Mouse (Mus musculus) CH12.LX (cell line): ENCODE data around the gene Srebf2. TPM values are rescaled to one million over a fixed set of nuclear protein-coding genes. Genes with fewer than 3 reads are reported as not detected.

ENCODE experiments used
- DNase-seq: peaks from one replicate; pipeline ENCODE4 v3.0.0-alpha.2; 2013; ENCODE audit errors: extremely low read depth
- H3K27ac ChIP-seq: 2 replicates; pipeline ENCODE4 v1.5.1; 2012; ENCODE audit warnings: low read depth, mild to moderate bottlenecking, control low read depth, moderate library complexity; ENCODE audit not compliant: insufficient read depth
- H3K27me3 ChIP-seq: replicated peaks from 2 replicates; pipeline ENCODE3; 2012; ENCODE audit warnings: inconsistent platforms
- H3K36me3 ChIP-seq, 2 experiments: replicated peaks in 1 of 2; 2 replicates each; pipeline versions ENCODE3 to v1.6.1; 2012; ENCODE audit warnings: inconsistent platforms in 1 of 2, low read length in 1 of 2, mild to moderate bottlenecking in 1 of 2, mixed read lengths in 1 of 2, moderate library complexity in 1 of 2; ENCODE audit not compliant: control insufficient read depth in 1 of 2, insufficient read depth in 1 of 2
- H3K4me1 ChIP-seq, 2 experiments: 2 replicates each; pipeline ENCODE4 v1.6.1; 2012; ENCODE audit warnings: inconsistent platforms in 1 of 2, moderate library complexity in 1 of 2; ENCODE audit not compliant: insufficient read depth in 2 of 2, control insufficient read depth in 1 of 2
- H3K4me2 ChIP-seq: 2 replicates; pipeline ENCODE4 v1.6.1; 2012; ENCODE audit warnings: low read depth, mild to moderate bottlenecking, control low read depth; ENCODE audit not compliant: poor library complexity, insufficient read depth, severe bottlenecking
- H3K4me3 ChIP-seq, 3 experiments: fragments of 150-350 bp in 1 of 3; sonication (generic) in 1 of 3; replicated peaks in 1 of 3; 2 replicates each; pipeline versions ENCODE3 to v1.5.1; 2011 to 2012; ENCODE audit warnings: low read depth in 2 of 3, low read length in 2 of 3, mild to moderate bottlenecking in 2 of 3, moderate library complexity in 2 of 3, control low read depth in 1 of 3, improper control_type of control experiment in 1 of 3, inconsistent platforms in 1 of 3, mixed read lengths in 1 of 3; ENCODE audit not compliant: poor library complexity in 1 of 3
- H3K79me2 ChIP-seq: replicated peaks from 2 replicates; pipeline ENCODE4 v1.6.1; 2012; ENCODE audit warnings: mild to moderate bottlenecking, moderate library complexity; ENCODE audit not compliant: control insufficient read depth, poor library complexity, insufficient read depth, severe bottlenecking; ENCODE audit errors: extremely low read depth
- H3K9ac ChIP-seq: 2 replicates; pipeline ENCODE4 v1.6.1; 2012; ENCODE audit warnings: low read depth, mild to moderate bottlenecking, control low read depth, moderate library complexity; ENCODE audit not compliant: insufficient read depth
- H3K9me3 ChIP-seq: replicated peaks from 2 replicates; pipeline ENCODE3; 2012; ENCODE audit warnings: low read length, inconsistent platforms, mixed read lengths
- CHD2 ChIP-seq: IDR thresholded peaks from 2 replicates; pipeline ENCODE4 v1.6.1; 2011; ENCODE audit warnings: low read length, improper control_type of control experiment
- CTCF ChIP-seq, 2 experiments: IDR thresholded peaks in 1 of 2; conservative IDR thresholded peaks in 1 of 2; 2 replicates each; pipeline ENCODE4 v1.5.1; 2011 to 2012; ENCODE audit warnings: low read depth in 2 of 2, low read length in 2 of 2, improper control_type of control experiment in 1 of 2, inconsistent platforms in 1 of 2, mild to moderate bottlenecking in 1 of 2, moderate library complexity in 1 of 2
- ELF1 ChIP-seq: IDR thresholded peaks from 2 replicates; pipeline ENCODE4 v1.6.1; 2014; ENCODE audit warnings: low read depth, mild to moderate bottlenecking, inconsistent platforms, low read length, improper control_type of control experiment
- EP300 ChIP-seq: IDR thresholded peaks from 2 replicates; pipeline ENCODE4 v1.6.1; 2011; ENCODE audit warnings: low read length, improper control_type of control experiment
- GABPA ChIP-seq: IDR thresholded peaks from 2 replicates; pipeline ENCODE4 v1.6.1; 2012; ENCODE audit warnings: low read depth, low read length, improper control_type of control experiment, inconsistent platforms; ENCODE audit not compliant: insufficient replicate concordance
- IRF4 ChIP-seq: IDR thresholded peaks from 2 replicates; pipeline ENCODE4 v1.6.1; 2014; ENCODE audit warnings: low read depth, mild to moderate bottlenecking, inconsistent platforms, low read length, improper control_type of control experiment
- MAFK ChIP-seq: IDR thresholded peaks from 2 replicates; pipeline ENCODE4 v1.6.1; 2011; ENCODE audit warnings: low read length, improper control_type of control experiment; ENCODE audit not compliant: insufficient replicate concordance
- POLR2AphosphoS2 ChIP-seq: IDR thresholded peaks from 2 replicates; pipeline ENCODE4 v1.6.1; 2011; ENCODE audit warnings: low read depth, low read length, improper control_type of control experiment
- SMC3 ChIP-seq: IDR thresholded peaks from 2 replicates; pipeline ENCODE4 v1.6.1; 2011; ENCODE audit warnings: low read depth, low read length, improper control_type of control experiment
- TBP ChIP-seq: conservative IDR thresholded peaks from 2 replicates; pipeline ENCODE4 v1.6.1; 2011; ENCODE audit warnings: low read depth, low read length, improper control_type of control experiment
- USF2 ChIP-seq: conservative IDR thresholded peaks from 2 replicates; pipeline ENCODE4 v1.6.1; 2011; ENCODE audit warnings: low read depth, low read length, improper control_type of control experiment
- ZC3H11A ChIP-seq: IDR thresholded peaks from 2 replicates; pipeline ENCODE4 v1.6.1; 2012; ENCODE audit warnings: low read depth, mild to moderate bottlenecking, inconsistent platforms, low read length, improper control_type of control experiment
- dilution Hi-C: fragments of 300-500 bp; cut with MboI; formaldehyde crosslinking; loops from 2 replicates; pipeline ENCODE4 v1.14.3; 2020; ENCODE audit warnings: low sequenced_read_pairs; ENCODE audit not compliant: extremely low pct_unique_long_range_greater_than_20kb, extremely low pct_ligation_motif_present
- in situ Hi-C: fragments of 300-500 bp; cut with MboI; formaldehyde crosslinking; loops from 3 replicates; pipeline ENCODE4 v1.14.3; 2019; ENCODE audit warnings: low sequenced_read_pairs, low pct_ligation_motif_present, low pct_unique_long_range_greater_than_20kb, mixed read lengths
- polyA plus RNA-seq: library from polyadenylated mRNA; unstranded; fragments of >175 nt; gene quantifications from 2 replicates; pipeline ENCODE4 v1.2.1, GENCODE M21; 2012; ENCODE audit warnings: low read depth; ENCODE audit not compliant: insufficient read length
- total RNA-seq, 2 experiments: library from RNA; depleted of rRNA; stranded (reverse); fragments of 300-350 nt in 1 of 2; fragments of >200 nt in 1 of 2; gene quantifications; 2 replicates each; pipeline ENCODE4 v1.2.3; 2012 to 2014

Gene Srebf2
- total and polyA plus RNA-seq, 3 experiments = 94.3 to 253 (median 159) TPM

DNA sequence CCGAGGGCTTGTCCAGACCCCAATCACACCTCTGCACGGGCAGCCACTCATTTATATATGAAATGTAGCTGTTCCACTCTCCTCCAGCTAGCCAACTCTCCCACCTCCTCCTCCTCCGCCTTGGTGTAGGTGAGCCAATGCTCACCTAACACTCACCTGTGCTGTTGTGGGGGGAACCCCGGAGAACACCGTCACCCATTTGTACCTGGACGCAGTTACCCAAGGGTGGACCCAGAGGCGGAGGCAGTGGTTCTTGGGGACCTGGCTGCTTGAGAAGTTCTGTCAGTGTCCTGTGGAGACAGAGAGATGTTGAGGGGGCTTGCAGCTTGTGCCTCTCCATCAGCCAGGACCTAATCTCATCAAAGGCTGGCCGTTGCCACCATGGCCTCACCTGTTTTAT, 61.3 kb downstream of the Srebf2 start:
- Histone ChIP-seq H3K36me3 (peaks cover 47 to 69% of the 10 kb centered on the region in 2 experiments), H3K27ac (no peak overlapping the region), H3K9ac (no peak overlapping the region), H3K27me3 (no peaks in the 10 kb centered on the region), H3K9me3 (peaks cover 9% of the 10 kb centered on the region), H3K4me2 (no peak overlapping the region), H3K79me2 (peaks cover 54% of the 10 kb centered on the region), H3K4me3 (no peak overlapping the region), H3K4me1 (peaks cover 12 to 54% of the 10 kb centered on the region in 2 experiments; a peak in 3 of 4 replicates)
- TF ChIP-seq POLR2AphosphoS2 (peak; percentile 57; the same call in 1 of the 2 replicates), MAFK (no peak)
- in situ Hi-C loops = no loop called here
- dilution Hi-C loops = no loop called here
- DNase-seq = no peak

DNA sequence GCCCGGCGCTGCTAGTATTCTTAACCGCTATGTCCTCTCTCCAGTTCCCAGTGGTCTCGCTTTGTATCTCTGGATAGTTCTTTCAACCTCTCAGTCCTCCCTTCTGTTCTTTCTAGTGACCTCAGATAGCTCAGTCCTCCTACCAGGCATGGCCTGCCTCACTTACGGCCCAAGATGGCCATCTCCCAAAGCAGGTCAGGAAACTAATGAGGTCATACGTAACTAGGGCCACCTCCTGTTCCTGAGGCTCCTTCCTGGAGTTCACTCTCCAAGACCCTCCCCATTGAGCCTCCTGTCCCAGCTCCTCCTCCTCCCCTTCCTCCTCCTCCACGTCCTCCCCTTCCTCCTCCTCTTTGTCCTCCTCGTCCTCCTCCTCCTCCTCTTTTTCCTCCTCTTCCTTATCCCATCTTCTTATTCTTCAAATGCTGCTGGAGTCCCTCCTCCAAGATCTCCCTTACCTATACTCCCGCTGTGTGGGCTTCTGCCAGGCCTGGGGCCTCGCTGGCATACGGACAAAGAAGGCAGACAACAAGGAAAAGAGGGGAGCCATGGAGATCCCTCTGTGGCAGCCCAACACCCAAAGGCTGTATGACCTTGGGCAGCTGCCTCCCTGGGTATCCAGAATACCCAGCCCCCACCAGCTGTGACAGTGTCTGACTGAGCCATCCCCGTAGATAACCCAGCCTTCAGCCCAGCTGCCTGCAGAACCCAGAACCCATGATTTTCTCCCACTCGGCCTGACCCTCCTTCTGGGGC, 62.5 kb downstream of the Srebf2 start:
- TF ChIP-seq EP300 = no peak
- no peak for TF ChIP-seq IRF4
- 0 out of 2 replicates have a peak, but pooled peaks have one; percentile 17 for TF ChIP-seq ELF1
- TF ChIP-seq GABPA = no peak
- no peak for TF ChIP-seq USF2
- TF ChIP-seq TBP = no peak
- no peak for TF ChIP-seq SMC3
- TF ChIP-seq ZC3H11A = no peak
- TF ChIP-seq CHD2 = peak; percentile 39; the same call in 1 of the 2 replicates
- no peak for TF ChIP-seq MAFK
- no peak for TF ChIP-seq CTCF (conservative IDR thresholded peaks at IDR 0.05 in 1 of 2, IDR thresholded peaks at IDR 0.05 in 1 of 2; ENCODE audit: low read depth in 2 of 2, low read length in 2 of 2)
- Histone ChIP-seq H3K4me2 (peak overlapping the region; percentile 88), H3K9me3 (peaks cover 9% of the 10 kb centered on the region), H3K27me3 (no peaks in the 10 kb centered on the region), H3K9ac (peak overlapping the region; percentile 82), H3K4me3 (peak overlapping the region; percentile 74 to 98 (median 93)), H3K4me1 (peaks cover 14 to 45% of the 10 kb centered on the region in 2 experiments; a peak in 3 of 4 replicates), H3K36me3 (peaks cover 40 to 58% of the 10 kb centered on the region in 2 experiments), H3K79me2 (peaks cover 59% of the 10 kb centered on the region), H3K27ac (peak overlapping the region; percentile 25)
- no peak for DNase-seq
- dilution Hi-C loops = no loop called here
- in situ Hi-C loops = loop anchor here (10.0 kb wide), 1 partner anchor 65 kb away; the partner anchor contains the start of gene Srebf2
